Mouse (Mus musculus) brain, embryonic 14.5 days (tissue): ENCODE measurements around the gene Plekhj1.

Source experiments
- CTCF ChIP-seq: fragments of 200-500 bp; IDR thresholded peaks from 2 replicates; pipeline ENCODE4 v1.5.1; 2012; ENCODE audit warnings: inconsistent platforms, mild to moderate bottlenecking, moderate library complexity, borderline replicate concordance; ENCODE audit not compliant: insufficient read depth, insufficient read length; ENCODE audit errors: extremely low read depth
- POLR2A ChIP-seq: fragments of 200-500 bp; IDR thresholded peaks from 2 replicates; pipeline ENCODE4 v1.6.1; 2012; ENCODE audit warnings: mild to moderate bottlenecking, inconsistent platforms, borderline replicate concordance; ENCODE audit not compliant: poor library complexity, insufficient read depth, insufficient read length, severe bottlenecking; ENCODE audit errors: extremely low read depth

DNA sequence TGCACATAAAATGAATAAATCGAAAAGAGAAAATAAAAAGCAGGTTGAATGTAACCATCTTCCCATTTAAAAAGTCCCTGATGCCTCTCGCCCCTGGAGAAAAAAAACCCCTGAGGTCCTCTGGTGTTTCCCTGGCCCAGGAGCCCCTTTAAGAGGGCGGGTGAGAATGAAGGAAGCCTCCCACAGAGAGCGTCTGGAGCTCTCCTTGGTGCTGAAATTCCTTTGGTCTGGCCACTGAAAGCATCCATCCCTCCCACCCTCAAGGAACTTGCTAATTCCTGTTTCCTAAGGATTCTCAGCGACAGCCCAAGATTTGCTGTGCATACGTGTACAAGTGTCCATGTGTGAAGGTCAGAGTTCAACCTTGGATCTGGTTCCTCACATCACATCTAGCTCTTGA lies 49.8 kb downstream of the Plekhj1 start:
- TF ChIP-seq POLR2A (no peak), CTCF (no peak)
